Mouse (Mus musculus) sigmoid colon, adult 10 weeks (tissue): ENCODE results near the gene Clrn2. TPM values are rescaled to one million over a fixed set of nuclear protein-coding genes. Genes with fewer than 3 reads are reported as not detected.

Experiments used
- polyA plus RNA-seq: library from polyadenylated mRNA; stranded (reverse); fragments of 350-450 nt; fragmentation: Illumina TruSeq; extraction: RNeasy Lipid Tissue Mini Kit (QIAGEN cat#74804); gene quantifications from one replicate; pipeline ENCODE4 v1.2.3, GENCODE M21; 2014; ENCODE audit warnings: low read depth, low replicate concordance

Clrn2 gene
- polyA plus RNA-seq, result not detected

GRCm38 (mm10) chr5:45453451-45453850 lies at the start of gene Clrn2:
Clrn2 (plus strand) TSS chr5:45453751.

GRCm38 (mm10) chr5:45449831-45450716 lies 3.5 kb upstream of the Clrn2 start, which contains the start of gene Qdpr:
Qdpr (minus strand) TSS chr5:45450236.

GRCm38 (mm10) chr5:45493191-45494092 lies 39.9 kb downstream of the Clrn2 start, which contains the start of gene Lap3:
Lap3 (plus strand) TSS chr5:45493374.

Other genes with a start within 250 kb of the Clrn2 start
- gene Qdpr, start 3.5 kb upstream of the Clrn2 start, polyA plus RNA-seq, result 81.7 TPM
- gene Lap3, start 39.6 kb downstream of the Clrn2 start, polyA plus RNA-seq, result 63.1 TPM
- 74.3 TPM for gene Med28, start 66.5 kb downstream of the Clrn2 start, polyA plus RNA-seq
- 1.9 TPM for gene Fam184b, start 185.9 kb downstream of the Clrn2 start, polyA plus RNA-seq
- 26.8 TPM for gene Ncapg, start 216.2 kb downstream of the Clrn2 start, polyA plus RNA-seq